In genomic region chrX:143518917-143519316, GRCm38 (mm10) we compare ENCODE assay signal across 7 mouse cellular contexts. TPM values are rescaled to one million over a fixed set of nuclear protein-coding genes. Genes with fewer than 3 reads are reported as not detected.
A peak's percentile ranks its signal among the peaks of the same experiment; 100 is the strongest.
DNase-seq lines count a peak whose midpoint lies in the region; ATAC-seq lines count a peak whose summit lies in the region.

No protein-coding gene starts in this region.

- H3K36me3 ChIP-seq in liver, embryonic 11.5 days (ENCODE audit: control insufficient read depth, insufficient read depth, low read length), result no peaks in the 10 kb centered on the region
- no peaks in the 10 kb centered on the region for H3K36me3 ChIP-seq in liver, embryonic 12.5 days
- no peaks in the 10 kb centered on the region for H3K36me3 ChIP-seq in embryonic facial prominence, embryonic 13.5 days
- H3K36me3 ChIP-seq in intestine, embryonic 14.5 days (ENCODE audit: control insufficient read depth, insufficient read depth, low read length), result no peaks in the 10 kb centered on the region
- H3K36me3 ChIP-seq in midbrain, embryonic 16.5 days (ENCODE audit: control insufficient read depth, insufficient read depth, low read length), result no peaks in the 10 kb centered on the region

- no peak for DNase-seq in liver, embryonic 11.5 days (ENCODE audit: low spot score)
- DNase-seq in intestine, embryonic 14.5 days (ENCODE audit: low spot score), result no peak
- DNase-seq in adrenal gland, adult 2 months, result no peak
- no peak for DNase-seq in yolk sac, embryonic 10.5 days (ENCODE audit: low spot score)

- peaks cover 11% of the 10 kb centered on the region for H3K27me3 ChIP-seq in liver, embryonic 11.5 days (replicated peaks; ENCODE audit: control insufficient read depth, insufficient read depth, low read length)
- H3K27me3 ChIP-seq in liver, embryonic 12.5 days (replicated peaks), result peaks cover 10% of the 10 kb centered on the region
- H3K27me3 ChIP-seq in embryonic facial prominence, embryonic 13.5 days, result peaks cover 31% of the 10 kb centered on the region
- peaks cover 8% of the 10 kb centered on the region; the same call in 1 of the 2 replicates for H3K27me3 ChIP-seq in intestine, embryonic 14.5 days (replicated peaks; ENCODE audit: control insufficient read depth, insufficient read depth, low read length)
- no peaks in the 10 kb centered on the region for H3K27me3 ChIP-seq in midbrain, embryonic 16.5 days (ENCODE audit: control insufficient read depth, insufficient read depth, low read depth, low read length)

- H3K4me3 ChIP-seq in liver, embryonic 11.5 days (ENCODE audit: low read depth, low read length), result no peak overlapping the region; the same call in 1 of the 2 replicates
- no peak overlapping the region for H3K4me3 ChIP-seq in liver, embryonic 12.5 days
- H3K4me3 ChIP-seq in embryonic facial prominence, embryonic 13.5 days, result peak overlapping the region; percentile 45
- peak overlapping the region; percentile 28 for H3K4me3 ChIP-seq in intestine, embryonic 14.5 days (ENCODE audit: low read depth, low read length)
- H3K4me3 ChIP-seq in midbrain, embryonic 16.5 days (ENCODE audit: low read depth, low read length), result peak overlapping the region; percentile 49

- no peak overlapping the region for H3K9ac ChIP-seq in liver, embryonic 11.5 days (ENCODE audit: low read depth, low read length)
- H3K9ac ChIP-seq in liver, embryonic 12.5 days, result no peak overlapping the region
- H3K9ac ChIP-seq in embryonic facial prominence, embryonic 13.5 days, result peak overlapping the region; percentile 65
- peak overlapping the region; percentile 16; the same call in 1 of the 2 replicates for H3K9ac ChIP-seq in intestine, embryonic 14.5 days (ENCODE audit: low read length)
- H3K9ac ChIP-seq in midbrain, embryonic 16.5 days (ENCODE audit: low read depth, low read length), result peak overlapping the region; percentile 73

- no peaks in the 10 kb centered on the region for H3K9me3 ChIP-seq in liver, embryonic 11.5 days (ENCODE audit: control insufficient read depth, low read length)
- H3K9me3 ChIP-seq in liver, embryonic 12.5 days (replicated peaks), result no peaks in the 10 kb centered on the region
- no peaks in the 10 kb centered on the region for H3K9me3 ChIP-seq in embryonic facial prominence, embryonic 13.5 days
- no peaks in the 10 kb centered on the region for H3K9me3 ChIP-seq in intestine, embryonic 14.5 days (ENCODE audit: control insufficient read depth, low read length)
- H3K9me3 ChIP-seq in midbrain, embryonic 16.5 days (replicated peaks; ENCODE audit: control insufficient read depth, low read length, poor library complexity, severe bottlenecking), result no peaks in the 10 kb centered on the region

- 12% methylated on average over 7 of the region's 7 CpGs for WGBS in liver, embryonic 11.5 days
- 12% methylated on average over 7 of the region's 7 CpGs for whole genome bisulfite sequencing in liver, embryonic 12.5 days (ENCODE audit: insufficient replicate concordance)
- 24% methylated on average over 7 of the region's 7 CpGs for WGBS in embryonic facial prominence, embryonic 13.5 days
- 14% methylated on average over 7 of the region's 7 CpGs for WGBS in intestine, embryonic 14.5 days
- WGBS in midbrain, embryonic 16.5 days, result 19% methylated on average over 7 of the region's 7 CpGs

- H3K4me2 ChIP-seq in liver, embryonic 11.5 days, result peak overlapping the region; percentile 39
- no peak overlapping the region for H3K4me2 ChIP-seq in liver, embryonic 12.5 days
- H3K4me2 ChIP-seq in embryonic facial prominence, embryonic 13.5 days, result peak overlapping the region; percentile 64
- peak overlapping the region; percentile 52 for H3K4me2 ChIP-seq in intestine, embryonic 14.5 days (ENCODE audit: low read length)
- peak overlapping the region; percentile 59 for H3K4me2 ChIP-seq in midbrain, embryonic 16.5 days (ENCODE audit: low read length)

- ATAC-seq in liver, embryonic 11.5 days (replicated peaks; ENCODE audit: low FRiP score), result no peak
- no peak for ATAC-seq in liver, embryonic 12.5 days
- no peak for ATAC-seq in embryonic facial prominence, embryonic 13.5 days (ENCODE audit: insufficient number of reproducible peaks, insufficient read depth, low FRiP score, low TSS enrichment, low read depth)
- ATAC-seq in intestine, embryonic 14.5 days (replicated peaks; ENCODE audit: low FRiP score, low TSS enrichment, low read depth), result no peak
- ATAC-seq in midbrain, embryonic 16.5 days, result peak; percentile 82

- no peaks in the 10 kb centered on the region for H3K4me1 ChIP-seq in liver, embryonic 11.5 days (replicated peaks; ENCODE audit: control insufficient read depth, insufficient read depth, low read length)
- no peaks in the 10 kb centered on the region for H3K4me1 ChIP-seq in liver, embryonic 12.5 days
- no peaks in the 10 kb centered on the region for H3K4me1 ChIP-seq in embryonic facial prominence, embryonic 13.5 days
- no peaks in the 10 kb centered on the region for H3K4me1 ChIP-seq in intestine, embryonic 14.5 days (replicated peaks; ENCODE audit: control insufficient read depth, insufficient read depth, low read length)
- no peaks in the 10 kb centered on the region for H3K4me1 ChIP-seq in midbrain, embryonic 16.5 days (ENCODE audit: control insufficient read depth, insufficient read depth, low read length)

- H3K27ac ChIP-seq in liver, embryonic 11.5 days (ENCODE audit: low read depth, low read length), result no peak overlapping the region
- no peak overlapping the region for H3K27ac ChIP-seq in liver, embryonic 12.5 days
- H3K27ac ChIP-seq in embryonic facial prominence, embryonic 13.5 days, result no peak overlapping the region
- no peak overlapping the region for H3K27ac ChIP-seq in intestine, embryonic 14.5 days (ENCODE audit: low read depth)
- H3K27ac ChIP-seq in midbrain, embryonic 16.5 days (ENCODE audit: low read length), result peak overlapping the region; percentile 94

RNA-seq across cellular contexts. Expression of gene Pak3, which starts 0.5 kb away (rescaled TPM):
- polyA plus RNA-seq in liver, embryonic 11.5 days (2014; fragmentation: Nextera tagmentation; extraction: Ambion mirVana), result 2.0 and 3.4 TPM in 2 replicates
- 0.49 and 0.71 TPM in 2 replicates for polyA plus RNA-seq in liver, embryonic 12.5 days (2016; fragmentation: Nextera tagmentation; extraction: Ambion mirVana)
- 17.9 and 18.4 TPM in 2 replicates for polyA plus RNA-seq in embryonic facial prominence, embryonic 13.5 days (2015; fragmentation: Nextera tagmentation; extraction: Ambion mirVana)
- 6.8 and 7.9 TPM in 2 replicates for polyA plus RNA-seq in intestine, embryonic 14.5 days (2014; fragmentation: Nextera tagmentation; extraction: Ambion mirVana)
- 269 and 294 TPM in 2 replicates for polyA plus RNA-seq in midbrain, embryonic 16.5 days (2015; fragmentation: Nextera tagmentation; extraction: Ambion mirVana)
- total RNA-seq in adrenal gland, adult 2 months (2021), result 10 to 100 TPM; 27.4 to 30.9 TPM
- polyA plus RNA-seq in adrenal gland, adult 2 months (2012; rRNA removed), result 0.04 and 0.61 TPM in 2 replicates

Comparison
In these comparisons a context has a peak if more than half of its experiments do, and no peak if none do; other contexts are left out.
1. H3K4me3 ChIP-seq: peak in embryonic facial prominence, embryonic 13.5 days (single experiment), intestine, embryonic 14.5 days (single experiment) and midbrain, embryonic 16.5 days (single experiment); none in liver, embryonic 11.5 days (single experiment) and liver, embryonic 12.5 days (single experiment).
2. H3K9ac ChIP-seq: peak in embryonic facial prominence, embryonic 13.5 days (single experiment), intestine, embryonic 14.5 days (single experiment) and midbrain, embryonic 16.5 days (single experiment); none in liver, embryonic 11.5 days (single experiment) and liver, embryonic 12.5 days (single experiment).
3. RNA of gene Pak3, which starts 0.5 kb away (polyA plus RNA-seq): 269 to 294 TPM in midbrain, embryonic 16.5 days; 17.9 to 18.4 TPM in embryonic facial prominence, embryonic 13.5 days, 6.8 to 7.9 TPM in intestine, embryonic 14.5 days, 2.0 to 3.4 TPM in liver, embryonic 11.5 days, 0.49 to 0.71 TPM in liver, embryonic 12.5 days and 0.04 to 0.61 TPM in adrenal gland, adult 2 months; every median in the first group is over 10 times any median in the second.